Mouse (Mus musculus): Measurements from ENCODE around the gene Nip7. TPM values are rescaled to one million over a fixed set of nuclear protein-coding genes. Genes with fewer than 3 reads are reported as not detected.
"Not testable (repeated sequence)": the region's sequence is repeated elsewhere in the genome, so short reads cannot be mapped to it uniquely, and the experiment has no call there.

Nip7 gene
- total and polyA plus RNA-seq, 2 experiments: 16.0 to 17.8 TPM

- 90% methylated on average over 3 of the region's 3 CpGs for WGBS
- H3K36me3 ChIP-seq (ENCODE audit: control insufficient read depth, insufficient read depth, low read length): no peaks in the 10 kb centered on the region
- DNase-seq (ENCODE audit: extremely low read depth, low read depth, low spot score): no peak
- H3K27ac ChIP-seq (replicated peaks; ENCODE audit: insufficient read depth, low read depth, low read length): no peak overlapping the region
- no peak overlapping the region for H3K9ac ChIP-seq (ENCODE audit: low read depth, low read length)
- H3K27me3 ChIP-seq (ENCODE audit: control insufficient read depth, insufficient read depth, low read length): no peaks in the 10 kb centered on the region
- H3K4me1 ChIP-seq (ENCODE audit: control insufficient read depth, insufficient read depth, low read length): peaks cover 2% of the 10 kb centered on the region
- no peak overlapping the region for H3K4me3 ChIP-seq (ENCODE audit: insufficient read depth, low read depth, low read length)
- H3K79me2 ChIP-seq (ENCODE audit: control insufficient read depth, insufficient read depth, low read length): peaks cover 16% of the 10 kb centered on the region
- no peak for TF ChIP-seq CTCF (IDR thresholded peaks at IDR 0.05; ENCODE audit: low read depth, low read length)
- TF ChIP-seq POLR2A (IDR thresholded peaks at IDR 0.05; ENCODE audit: extremely low read depth, insufficient read depth, low read length): no peak
Observed at GRCm38 (mm10) chr8:107029310-107029709, 27.4 kb upstream of the Nip7 start.

DNA sequence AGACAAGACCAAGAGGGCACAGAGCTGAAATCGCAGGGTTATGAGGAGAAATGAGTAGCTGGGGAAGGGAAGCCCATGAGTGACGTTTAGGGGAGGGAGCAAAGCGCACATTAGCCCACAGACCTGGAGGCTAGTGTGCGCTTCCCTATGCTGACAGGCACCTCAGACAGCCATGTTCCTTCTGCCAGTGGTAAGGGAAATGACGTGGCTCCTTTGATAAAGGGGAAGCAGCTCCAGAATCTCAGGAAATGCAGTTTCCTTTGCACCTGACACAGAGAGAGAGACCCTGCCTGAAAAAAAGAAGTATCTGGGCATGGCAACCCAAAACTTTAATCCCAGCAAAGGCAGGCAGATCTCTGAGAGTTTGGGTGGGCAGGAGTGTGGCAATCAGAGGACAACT is 26.6 kb upstream of the Nip7 start:
- no peaks in the 10 kb centered on the region for H3K36me3 ChIP-seq (ENCODE audit: control insufficient read depth, insufficient read depth, low read length)
- H3K27ac ChIP-seq (replicated peaks; ENCODE audit: insufficient read depth, low read depth, low read length): no peak overlapping the region
- peaks cover 2% of the 10 kb centered on the region for H3K4me1 ChIP-seq (ENCODE audit: control insufficient read depth, insufficient read depth, low read length)
- H3K79me2 ChIP-seq (ENCODE audit: control insufficient read depth, insufficient read depth, low read length): peaks cover 19% of the 10 kb centered on the region
- 78% methylated on average over 5 of the region's 5 CpGs for WGBS
- no peak overlapping the region for H3K9ac ChIP-seq (ENCODE audit: low read depth, low read length)
- DNase-seq (ENCODE audit: extremely low read depth, low read depth, low spot score): no peak
- no peaks in the 10 kb centered on the region for H3K27me3 ChIP-seq (ENCODE audit: control insufficient read depth, insufficient read depth, low read length)
- no peak overlapping the region for H3K4me3 ChIP-seq (ENCODE audit: insufficient read depth, low read depth, low read length)
- TF ChIP-seq POLR2A (IDR thresholded peaks at IDR 0.05; ENCODE audit: extremely low read depth, insufficient read depth, low read length) (no peak), CTCF (IDR thresholded peaks at IDR 0.05; ENCODE audit: low read depth, low read length) (no peak)

DNA sequence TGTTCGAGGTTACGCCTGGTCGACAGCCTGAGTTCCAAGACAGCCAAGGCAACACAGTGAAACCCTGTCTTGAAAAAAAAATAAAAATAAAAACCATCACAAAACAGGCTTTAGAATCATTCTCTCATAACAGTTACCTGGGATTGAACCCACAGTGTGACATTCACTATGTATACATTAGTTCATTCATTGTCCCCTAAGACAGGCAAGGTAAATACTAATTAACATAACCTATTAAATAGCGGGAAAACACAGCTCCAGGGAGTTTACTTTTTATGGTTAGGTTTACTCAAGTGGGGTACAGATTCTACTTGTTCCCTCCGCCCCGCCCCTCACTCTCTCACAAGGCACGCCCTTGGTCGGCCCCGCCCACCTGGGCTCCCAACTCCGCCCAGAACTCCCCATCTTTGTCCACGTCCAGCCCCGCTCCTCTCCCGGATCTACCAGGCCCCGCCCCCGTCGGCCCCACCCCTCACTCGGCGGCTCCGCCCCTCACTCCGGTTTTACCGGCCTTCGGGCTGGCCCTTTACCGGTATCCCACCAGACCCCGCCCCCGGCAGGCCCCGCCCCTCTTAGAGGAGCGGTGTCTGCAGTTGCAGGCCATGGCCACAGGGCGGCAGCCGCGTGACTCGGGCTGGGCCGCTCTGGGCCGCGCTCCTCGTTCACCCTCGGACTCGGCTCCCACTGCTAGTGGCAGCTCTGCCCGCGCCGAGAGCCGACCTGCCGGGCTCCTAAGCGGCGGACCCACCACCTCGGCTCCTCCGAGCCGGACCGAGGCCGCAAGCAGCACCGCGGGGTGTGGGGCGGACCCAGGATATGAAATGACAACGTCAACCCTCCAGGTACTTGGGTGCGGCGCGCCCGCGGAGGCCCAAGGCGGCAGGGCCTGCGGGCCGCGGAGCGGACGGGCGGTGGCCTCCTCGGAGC is 25.8 kb upstream of the Nip7 start, which contains the start of gene Vps4a:
Vps4a (plus strand) TSS at position 573 of the 927 bp plus-strand sequence.
- peak within 1 kb of the TSS; percentile 99 for H3K9ac ChIP-seq (ENCODE audit: low read depth, low read length)
- WGBS: 5% methylated on average over 64 of the region's 66 CpGs
- peak within 1 kb of the TSS; percentile 95 for H3K4me3 ChIP-seq (ENCODE audit: insufficient read depth, low read depth, low read length)
- H3K27ac ChIP-seq (replicated peaks; ENCODE audit: insufficient read depth, low read depth, low read length): peak within 1 kb of the TSS; percentile 30; the same call in 1 of the 2 replicates
- no peaks in the 10 kb centered on the region for H3K36me3 ChIP-seq (ENCODE audit: control insufficient read depth, insufficient read depth, low read length)
- H3K4me1 ChIP-seq (ENCODE audit: control insufficient read depth, insufficient read depth, low read length): peaks cover 2% of the 10 kb centered on the region
- H3K79me2 ChIP-seq (ENCODE audit: control insufficient read depth, insufficient read depth, low read length): peaks cover 19% of the 10 kb centered on the region
- H3K27me3 ChIP-seq (ENCODE audit: control insufficient read depth, insufficient read depth, low read length): no peaks in the 10 kb centered on the region
- peak; percentile 77 for DNase-seq (ENCODE audit: extremely low read depth, low read depth, low spot score)
- peak; percentile 86 for TF ChIP-seq CTCF (IDR thresholded peaks at IDR 0.05; ENCODE audit: low read depth, low read length)
- peak; percentile 56; the same call in 1 of the 2 replicates for TF ChIP-seq POLR2A (IDR thresholded peaks at IDR 0.05; ENCODE audit: extremely low read depth, insufficient read depth, low read length)

GRCm38 (mm10) chr8:107031577-107032090 is 25.0 kb upstream of the Nip7 start:
- Histone ChIP-seq H3K9ac (ENCODE audit: low read depth, low read length) (peak overlapping the region; percentile 99), H3K4me3 (ENCODE audit: insufficient read depth, low read depth, low read length) (peak overlapping the region; percentile 95), H3K4me1 (ENCODE audit: control insufficient read depth, insufficient read depth, low read length) (peaks cover 2% of the 10 kb centered on the region), H3K27ac (replicated peaks; ENCODE audit: insufficient read depth, low read depth, low read length) (peak overlapping the region; percentile 30; the same call in 1 of the 2 replicates), H3K27me3 (ENCODE audit: control insufficient read depth, insufficient read depth, low read length) (no peaks in the 10 kb centered on the region), H3K36me3 (ENCODE audit: control insufficient read depth, insufficient read depth, low read length) (no peaks in the 10 kb centered on the region), H3K79me2 (ENCODE audit: control insufficient read depth, insufficient read depth, low read length) (peaks cover 19% of the 10 kb centered on the region)
- under 1% methylated on average over 39 of the region's 40 CpGs for WGBS
- TF ChIP-seq POLR2A (IDR thresholded peaks at IDR 0.05; ENCODE audit: extremely low read depth, insufficient read depth, low read length) (no peak), CTCF (IDR thresholded peaks at IDR 0.05; ENCODE audit: low read depth, low read length) (no peak)
- no peak for DNase-seq (ENCODE audit: extremely low read depth, low read depth, low spot score)

- not testable (repeated sequence) for H3K36me3 ChIP-seq (ENCODE audit: control insufficient read depth, insufficient read depth, low read length); DNase-seq (ENCODE audit: extremely low read depth, low read depth, low spot score); H3K4me1 ChIP-seq (ENCODE audit: control insufficient read depth, insufficient read depth, low read length); H3K27ac ChIP-seq (replicated peaks; ENCODE audit: insufficient read depth, low read depth, low read length); H3K27me3 ChIP-seq (ENCODE audit: control insufficient read depth, insufficient read depth, low read length); H3K9ac ChIP-seq (ENCODE audit: low read depth, low read length); H3K4me3 ChIP-seq (ENCODE audit: insufficient read depth, low read depth, low read length)
- WGBS: 89% methylated on average over 2 of the region's 2 CpGs
- H3K79me2 ChIP-seq (ENCODE audit: control insufficient read depth, insufficient read depth, low read length): peaks cover 19% of the 10 kb centered on the region
Observed at GRCm38 (mm10) chr8:107033609-107034008, 23.1 kb upstream of the Nip7 start.

- 95% methylated on average over 3 of the region's 3 CpGs for WGBS
- TF ChIP-seq POLR2A (IDR thresholded peaks at IDR 0.05; ENCODE audit: extremely low read depth, insufficient read depth, low read length) (no peak), CTCF (IDR thresholded peaks at IDR 0.05; ENCODE audit: low read depth, low read length) (no peak)
- H3K4me1 ChIP-seq (ENCODE audit: control insufficient read depth, insufficient read depth, low read length): peaks cover 2% of the 10 kb centered on the region
- no peak for DNase-seq (ENCODE audit: extremely low read depth, low read depth, low spot score)
- H3K9ac ChIP-seq (ENCODE audit: low read depth, low read length): no peak overlapping the region
- no peak overlapping the region for H3K27ac ChIP-seq (replicated peaks; ENCODE audit: insufficient read depth, low read depth, low read length)
- H3K36me3 ChIP-seq (ENCODE audit: control insufficient read depth, insufficient read depth, low read length): peaks cover 22% of the 10 kb centered on the region
- no peak overlapping the region for H3K4me3 ChIP-seq (ENCODE audit: insufficient read depth, low read depth, low read length)
- no peaks in the 10 kb centered on the region for H3K27me3 ChIP-seq (ENCODE audit: control insufficient read depth, insufficient read depth, low read length)
- peaks cover 19% of the 10 kb centered on the region for H3K79me2 ChIP-seq (ENCODE audit: control insufficient read depth, insufficient read depth, low read length)
Observed at GRCm38 (mm10) chr8:107035641-107036040, 21.0 kb upstream of the Nip7 start.

Measured in liver, adult 2 months (tissue).